Mouse (Mus musculus) liver, embryonic 16.5 days (tissue): ENCODE measurements at regions not wholly inside any gene's neighbourhood (a gene's known extent, or its start where the extent isn't known, plus 50 kb on each side); places are given as distances from the start of the nearest gene placed in this dataset.

Experiments
- ATAC-seq: fragments of 200-750 bp; cut with Nextera tagmentation; 2 replicates; pipeline ENCODE4 v1.8.0; 2017; ENCODE audit warnings: low read depth, mild to moderate bottlenecking, moderate number of reproducible peaks, moderate library complexity
- H3K27ac ChIP-seq: fragments of 300-500 bp; sonication (generic); 2 replicates; pipeline ENCODE4 v1.5.1; 2014; ENCODE audit warnings: mild to moderate bottlenecking, low read length
- H3K27me3 ChIP-seq: fragments of 300-500 bp; sonication (generic); 2 replicates; pipeline ENCODE4 v1.6.1; 2014; ENCODE audit warnings: low read depth, low read length, mixed read lengths; ENCODE audit not compliant: control insufficient read depth, insufficient read depth
- H3K36me3 ChIP-seq: fragments of 300-500 bp; sonication (generic); 2 replicates; pipeline ENCODE4 v1.6.1; 2014; ENCODE audit warnings: mild to moderate bottlenecking; ENCODE audit not compliant: control insufficient read depth, insufficient read depth
- H3K4me1 ChIP-seq: fragments of 300-500 bp; sonication (generic); 2 replicates; pipeline ENCODE4 v1.6.1; 2014; ENCODE audit warnings: low read depth, low read length, mixed read lengths; ENCODE audit not compliant: control insufficient read depth
- H3K4me2 ChIP-seq: fragments of 300-500 bp; sonication (generic); 2 replicates; pipeline ENCODE4 v1.6.1; 2014; ENCODE audit warnings: low read depth, low read length, mixed read lengths
- H3K4me3 ChIP-seq: fragments of 300-500 bp; sonication (generic); 2 replicates; pipeline ENCODE4 v1.5.1; 2014; ENCODE audit warnings: low read depth, mild to moderate bottlenecking, low read length
- H3K9ac ChIP-seq: fragments of 300-500 bp; sonication (generic); 2 replicates; pipeline ENCODE4 v1.6.1; 2014; ENCODE audit warnings: low read depth, low read length
- H3K9me3 ChIP-seq: fragments of 300-500 bp; sonication (generic); replicated peaks from 2 replicates; pipeline ENCODE4 v1.6.1; 2016; ENCODE audit warnings: low read length; ENCODE audit not compliant: control insufficient read depth
- WGBS: fragments of 180-500 bp; shearing (Covaris S2); extraction: QIAGEN DNeasy Blood & Tissue Kit; methylation state at CpG from one replicate; pipeline ENCODE4 v1.1.7; 2014; ENCODE audit not compliant: insufficient replicate concordance; 5-methylcytosine and 5-hydroxymethylcytosine counted together

DNA sequence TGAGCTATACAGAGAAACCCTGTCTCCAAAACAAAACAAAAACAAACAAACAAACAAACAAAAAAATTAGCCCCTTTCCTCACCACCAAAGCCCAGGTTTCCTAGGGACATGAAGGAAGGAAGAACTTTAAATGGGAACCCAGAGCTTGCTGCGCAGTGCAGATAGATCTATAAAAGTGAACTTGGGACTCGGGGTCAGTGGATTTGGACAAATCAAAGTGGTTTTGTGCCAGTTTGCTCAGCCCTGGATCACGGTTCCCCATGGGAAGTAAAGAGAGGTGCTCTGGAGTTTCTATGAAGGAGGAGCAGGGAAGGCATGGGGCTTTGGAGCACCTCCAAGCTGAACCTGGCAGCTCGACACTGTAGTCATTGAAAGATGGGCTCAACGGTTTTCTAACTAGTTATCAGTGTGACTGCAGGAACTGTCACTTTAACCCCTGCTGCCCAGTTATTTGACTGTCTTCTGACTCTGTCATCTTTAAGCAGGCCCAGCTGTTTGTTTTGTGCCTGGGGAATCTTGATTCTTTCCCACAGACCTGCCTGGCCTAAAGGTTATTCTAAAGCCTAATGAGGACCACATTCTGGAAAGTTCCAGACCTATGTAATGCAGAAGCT lies 58.3 kb upstream of the Rnf24 start:
- H3K9ac ChIP-seq, result no peak overlapping the region
- no peak for ATAC-seq
- no peaks in the 10 kb centered on the region for H3K4me1 ChIP-seq
- no peak overlapping the region for H3K4me2 ChIP-seq
- WGBS, result 41% methylated on average over 5 of the region's 5 CpGs
- H3K4me3 ChIP-seq, result no peak overlapping the region
- H3K27me3 ChIP-seq, result no peaks in the 10 kb centered on the region
- H3K27ac ChIP-seq, result no peak overlapping the region
- H3K36me3 ChIP-seq, result no peaks in the 10 kb centered on the region
- H3K9me3 ChIP-seq, result no peaks in the 10 kb centered on the region

GRCm38 (mm10) chr2:131407337-131407736 lies 54.6 kb upstream of the Rnf24 start:
- no peaks in the 10 kb centered on the region for H3K27me3 ChIP-seq
- 66% methylated on average over 5 of the region's 5 CpGs for WGBS
- no peak overlapping the region for H3K27ac ChIP-seq
- no peak overlapping the region for H3K4me2 ChIP-seq
- no peaks in the 10 kb centered on the region for H3K36me3 ChIP-seq
- no peak for ATAC-seq
- H3K9me3 ChIP-seq, result no peaks in the 10 kb centered on the region
- H3K9ac ChIP-seq, result no peak overlapping the region
- no peak overlapping the region for H3K4me3 ChIP-seq
- H3K4me1 ChIP-seq, result no peaks in the 10 kb centered on the region

- H3K4me3 ChIP-seq, result no peak overlapping the region
- H3K4me1 ChIP-seq, result no peaks in the 10 kb centered on the region
- H3K9me3 ChIP-seq, result no peaks in the 10 kb centered on the region
- no peaks in the 10 kb centered on the region for H3K36me3 ChIP-seq
- no peak overlapping the region for H3K4me2 ChIP-seq
- ATAC-seq, result no peak
- WGBS, result 33% methylated on average over 1 of the region's 1 CpGs
- H3K27me3 ChIP-seq, result no peaks in the 10 kb centered on the region
- no peak overlapping the region for H3K9ac ChIP-seq
- H3K27ac ChIP-seq, result no peak overlapping the region
Observed at GRCm38 (mm10) chr2:131404218-131404555, 51.5 kb upstream of the Rnf24 start.

GRCm38 (mm10) chr2:131403543-131404217 lies 51.0 kb upstream of the Rnf24 start:
- WGBS, result 41% methylated on average over 5 of the region's 5 CpGs
- Histone ChIP-seq H3K4me1 (no peaks in the 10 kb centered on the region), H3K36me3 (no peaks in the 10 kb centered on the region), H3K27ac (no peak overlapping the region), H3K9ac (no peak overlapping the region), H3K9me3 (no peaks in the 10 kb centered on the region), H3K4me2 (no peak overlapping the region), H3K4me3 (no peak overlapping the region), H3K27me3 (no peaks in the 10 kb centered on the region)
- no peak for ATAC-seq
